Mouse (Mus musculus) NIH3T3 (cell line): ENCODE data around the gene Pheta2.

ENCODE experiments used
- DNase-seq: peaks from one replicate; pipeline ENCODE4 v3.0.0-alpha.2; 2012; ENCODE audit warnings: low read depth

Gene Pheta2

DNA sequence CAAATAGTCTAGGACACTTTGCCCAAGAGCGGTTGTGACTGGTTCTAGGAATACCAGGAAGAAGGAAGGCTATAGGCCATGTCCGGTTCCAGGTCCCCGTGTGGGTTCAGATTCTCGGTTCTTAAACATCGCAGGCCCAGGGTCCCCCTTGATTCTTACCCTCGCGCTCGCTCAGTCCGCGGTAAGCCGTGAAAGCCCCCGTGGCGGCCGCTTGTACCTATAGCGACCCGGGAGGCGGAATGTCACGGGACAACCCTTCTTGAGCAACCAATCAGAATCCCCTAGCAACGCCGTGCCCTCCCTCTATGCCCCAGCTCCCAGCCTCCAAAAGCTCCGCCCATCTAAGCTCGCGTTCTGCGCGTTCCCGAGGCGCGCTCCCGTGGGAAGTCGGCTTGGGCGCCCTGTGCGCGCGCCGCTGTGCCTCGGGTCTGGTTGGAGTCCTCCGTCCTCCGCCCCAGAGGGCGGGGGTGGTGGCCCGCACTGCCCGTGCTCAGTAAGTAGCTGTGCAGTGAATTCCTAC lies at the start of gene Pheta2, which contains the start of the genes Naga and Smdt1:
Pheta2 (plus strand) TSS at position 350 of the 520 bp plus-strand sequence.
Naga (minus strand) TSS at position 333 of the 520 bp plus-strand sequence.
Smdt1 (plus strand) TSS at position 367 of the 520 bp plus-strand sequence.
- DNase-seq: peak; percentile 99

DNA sequence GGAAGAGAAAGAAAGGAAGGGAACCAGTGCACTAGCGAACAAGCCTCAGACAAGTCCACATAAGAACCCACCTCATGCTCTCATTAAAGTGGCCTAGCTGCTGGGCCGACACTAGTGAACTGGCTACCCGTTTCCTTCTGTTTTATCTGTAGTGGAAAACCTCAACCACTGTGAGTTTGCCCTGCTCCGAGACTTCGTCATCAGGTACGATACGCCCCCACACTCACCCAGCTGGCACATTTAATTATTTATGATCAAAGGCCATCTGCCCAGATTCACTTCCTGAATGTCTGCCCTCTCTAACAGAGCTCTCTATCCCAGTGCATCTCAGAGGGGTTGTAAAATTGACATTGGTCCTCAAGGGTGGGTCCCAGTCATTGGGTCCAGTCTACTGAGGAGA lies 48.5 kb upstream of the Pheta2 start:
- no peak for DNase-seq

DNA sequence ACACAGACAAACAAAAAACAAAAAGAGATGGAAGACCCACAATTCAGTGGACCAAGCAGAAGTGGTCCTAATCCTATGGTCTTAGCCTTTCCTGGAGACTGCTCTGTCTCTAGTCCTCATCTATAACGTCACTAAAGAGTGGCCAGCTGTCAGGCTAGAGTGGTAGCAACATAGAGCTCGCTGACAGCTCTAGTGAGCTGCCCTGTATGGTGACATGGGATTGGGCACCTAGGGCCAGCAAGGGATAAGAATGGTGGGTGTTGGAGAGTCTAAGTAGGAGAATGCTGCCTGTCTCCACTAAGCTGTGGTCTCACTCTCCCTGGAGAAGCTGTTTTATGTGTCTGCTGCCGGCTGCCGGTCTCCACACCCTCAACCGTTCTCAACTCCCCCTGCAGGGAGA lies 45.9 kb upstream of the Pheta2 start:
- no peak for DNase-seq

GRCm38 (mm10) chr15:82293271-82293711 lies 45.5 kb upstream of the Pheta2 start:
- no peak for DNase-seq

DNA sequence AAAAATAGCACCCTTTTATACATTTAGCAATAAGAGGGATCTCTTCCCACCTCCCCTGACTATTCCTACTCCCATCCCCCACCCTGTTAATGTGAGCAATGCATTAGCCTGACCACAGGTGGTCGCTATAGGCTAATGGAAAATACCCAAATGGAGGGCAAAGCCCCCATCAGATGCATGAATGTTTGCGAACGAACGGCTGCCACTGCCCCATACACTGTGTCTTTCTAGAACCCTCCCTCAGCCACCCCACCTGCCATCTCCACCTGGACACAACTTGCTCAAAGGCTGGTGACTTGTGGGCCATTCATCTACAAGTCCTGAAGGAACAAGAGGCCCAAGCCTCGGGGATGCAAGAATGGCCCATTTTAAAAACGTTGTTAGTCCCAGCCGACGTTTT lies 44.7 kb upstream of the Pheta2 start:
- peak; percentile 29 for DNase-seq

GRCm38 (mm10) chr15:82298764-82299561 lies 39.8 kb upstream of the Pheta2 start, which contains the start of gene Wbp2nl:
Wbp2nl (plus strand) TSS chr15:82298954.
- no peak for DNase-seq

DNA sequence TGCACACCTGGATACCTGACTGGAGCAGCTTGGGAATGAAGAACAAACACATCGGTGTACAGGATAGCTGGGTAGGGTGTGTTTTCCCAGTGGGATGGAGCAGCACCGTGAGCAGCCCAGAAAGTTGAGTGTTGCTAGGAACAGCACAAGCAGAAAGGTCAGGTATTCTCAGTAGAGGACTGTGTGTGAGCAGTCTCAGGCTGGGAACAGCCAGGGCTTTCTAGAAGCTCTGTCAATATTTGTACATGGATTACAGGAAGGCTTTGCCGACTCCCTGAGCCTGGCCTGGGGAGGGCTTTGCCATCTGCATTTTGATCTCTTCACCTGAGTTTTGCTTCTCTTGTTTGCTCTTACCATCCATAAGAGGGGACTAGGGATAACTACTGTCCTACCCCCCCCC lies 31.6 kb upstream of the Pheta2 start:
- DNase-seq: no peak

DNA sequence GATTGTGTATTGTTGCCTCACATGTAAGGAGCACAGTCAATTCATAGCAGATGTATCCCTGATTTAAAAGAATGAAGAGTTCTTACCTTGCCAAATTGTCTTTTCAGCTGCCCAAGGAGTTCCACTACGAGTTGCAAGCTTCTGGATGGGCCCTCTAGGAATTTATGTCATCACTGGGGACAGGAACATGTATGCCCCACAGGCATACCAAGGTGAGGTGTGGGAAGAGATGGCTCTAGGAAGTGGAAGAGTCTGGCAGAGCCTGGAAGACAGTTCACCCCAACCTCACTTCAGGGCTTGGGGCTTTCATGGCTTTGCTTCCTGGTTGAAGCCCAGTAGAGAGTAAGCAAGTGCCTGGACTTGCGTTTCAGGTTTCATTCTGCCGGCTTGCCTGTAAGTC lies 30.3 kb upstream of the Pheta2 start:
- DNase-seq: no peak

DNA sequence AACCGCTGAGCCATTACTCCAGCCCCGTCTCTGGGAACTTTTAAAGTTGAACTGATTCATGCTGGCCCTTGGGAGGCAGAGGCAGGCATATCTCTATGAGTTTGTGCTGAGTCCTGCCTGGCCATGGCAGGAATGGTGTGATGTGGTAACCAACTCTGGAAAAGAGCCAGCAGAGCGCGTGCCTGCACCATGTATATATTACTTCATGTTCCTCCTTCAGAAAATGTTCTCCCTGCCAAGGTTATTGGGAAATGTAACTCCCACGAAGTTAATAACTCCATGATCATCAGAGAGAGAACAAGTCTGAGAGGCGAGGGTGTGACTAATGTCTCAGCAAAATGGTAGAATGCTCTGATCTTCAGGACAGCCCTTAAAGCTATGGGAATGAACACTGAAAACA lies 20.9 kb upstream of the Pheta2 start:
- peak; percentile 74 for DNase-seq

DNA sequence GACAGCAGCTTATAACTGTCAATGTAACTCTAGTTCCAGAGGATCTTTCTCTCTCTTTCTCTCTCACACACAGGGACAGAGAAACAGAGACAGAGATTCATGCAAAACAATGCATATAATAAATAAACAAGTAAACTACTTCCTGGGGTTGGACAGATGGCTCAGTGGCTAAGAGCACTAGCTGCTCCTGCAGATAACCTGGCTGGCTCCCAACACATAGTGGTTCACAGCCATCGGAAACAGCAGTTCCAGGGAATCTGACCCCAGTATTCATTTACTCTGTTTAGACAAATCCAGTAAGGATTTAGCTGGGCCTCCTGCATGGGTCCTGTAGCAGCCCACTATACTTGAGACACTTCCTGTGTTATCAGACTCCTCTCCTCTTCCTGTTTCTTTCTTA lies 19.1 kb upstream of the Pheta2 start:
- no peak for DNase-seq

DNA sequence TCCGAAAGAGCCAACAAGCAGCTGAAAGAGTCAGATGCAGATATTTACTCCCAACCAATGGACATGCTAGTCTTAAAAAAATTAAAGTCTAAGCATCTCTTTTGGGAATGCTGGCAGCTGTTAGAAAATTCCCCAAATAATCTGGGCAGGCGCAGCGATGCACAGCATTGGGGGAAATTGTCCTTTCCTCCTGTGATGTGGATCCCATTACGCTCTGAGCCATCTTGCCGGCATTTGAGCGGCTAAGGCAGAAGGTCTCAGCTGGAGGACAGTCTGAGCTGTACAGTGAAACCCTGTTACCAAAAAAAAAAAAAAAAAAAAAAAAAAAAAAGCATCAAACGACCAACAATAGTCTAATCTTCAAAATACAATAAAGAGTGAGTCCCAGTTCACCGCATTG lies 16.5 kb upstream of the Pheta2 start:
- no peak for DNase-seq

- DNase-seq: no peak
Observed at GRCm38 (mm10) chr15:82325382-82325781, 13.4 kb upstream of the Pheta2 start.

GRCm38 (mm10) chr15:82335194-82335593 lies 3.5 kb upstream of the Pheta2 start:
- no peak for DNase-seq

DNA sequence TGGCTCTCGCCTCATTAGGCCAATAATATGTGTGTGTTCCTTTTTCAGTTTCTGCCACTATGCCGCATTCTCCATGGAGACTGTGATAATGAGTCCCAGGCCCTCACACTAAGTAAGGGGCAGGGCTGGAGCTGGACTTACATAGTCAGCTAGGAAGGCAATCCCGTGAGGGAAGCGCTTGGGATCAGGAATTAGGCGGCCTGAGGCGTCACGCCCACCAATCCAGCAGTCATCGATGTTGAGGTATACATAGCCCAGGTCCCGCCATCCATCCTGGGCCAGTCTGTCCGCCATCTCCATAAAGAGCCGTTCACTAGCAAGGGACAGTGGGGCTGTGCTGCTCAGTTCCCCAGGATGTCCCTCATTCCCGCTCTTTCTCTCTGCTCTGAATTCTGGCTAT lies 2.1 kb upstream of the Pheta2 start:
- DNase-seq: no peak

DNA sequence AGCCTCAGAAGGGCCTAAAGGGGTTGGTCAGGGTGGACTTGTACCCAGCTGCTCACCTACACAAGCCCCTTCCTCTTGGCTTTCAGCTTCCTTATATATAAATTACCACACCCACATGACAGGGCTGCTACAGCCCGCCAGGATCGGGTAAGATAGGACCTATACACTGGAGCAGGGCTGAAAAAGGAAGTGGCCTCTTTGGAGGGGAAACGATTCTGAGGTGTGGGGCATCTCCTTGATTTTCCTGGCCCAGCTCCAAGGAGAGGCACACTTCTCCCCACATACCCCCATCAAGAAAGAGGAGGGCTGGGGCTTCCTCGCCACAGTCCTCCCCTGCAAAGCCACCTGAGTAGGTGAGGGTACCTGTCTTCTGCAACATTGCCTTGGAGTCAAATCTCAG lies 867 bp upstream of the Pheta2 start:
- DNase-seq: peak; percentile 38

DNA sequence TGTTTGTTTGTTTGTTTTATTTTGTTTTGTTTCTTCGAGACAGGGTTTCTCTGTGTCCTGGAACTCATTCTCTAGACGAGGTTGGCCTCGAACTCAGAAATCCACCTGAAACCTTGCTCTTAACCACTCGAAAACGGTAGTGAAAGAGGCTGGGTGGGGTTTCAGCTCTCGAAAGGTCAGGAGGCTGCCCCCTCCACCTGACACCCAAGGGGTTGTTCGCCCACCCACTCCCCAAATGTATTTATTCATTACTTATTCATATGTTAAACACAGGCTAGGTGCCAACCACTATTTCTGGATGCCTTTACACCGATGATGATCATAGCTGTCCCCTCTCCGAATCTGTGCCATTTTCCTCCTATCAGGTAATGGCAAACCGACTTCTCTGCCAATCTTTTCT lies 408 bp downstream of the Pheta2 start:
- DNase-seq: no peak

GRCm38 (mm10) chr15:82339634-82340254 lies 1.0 kb downstream of the Pheta2 start:
- no peak for DNase-seq

GRCm38 (mm10) chr15:82340414-82341035 lies 1.8 kb downstream of the Pheta2 start:
- DNase-seq: no peak

- no peak for DNase-seq
Observed at GRCm38 (mm10) chr15:82341036-82341501, 2.3 kb downstream of the Pheta2 start.

DNA sequence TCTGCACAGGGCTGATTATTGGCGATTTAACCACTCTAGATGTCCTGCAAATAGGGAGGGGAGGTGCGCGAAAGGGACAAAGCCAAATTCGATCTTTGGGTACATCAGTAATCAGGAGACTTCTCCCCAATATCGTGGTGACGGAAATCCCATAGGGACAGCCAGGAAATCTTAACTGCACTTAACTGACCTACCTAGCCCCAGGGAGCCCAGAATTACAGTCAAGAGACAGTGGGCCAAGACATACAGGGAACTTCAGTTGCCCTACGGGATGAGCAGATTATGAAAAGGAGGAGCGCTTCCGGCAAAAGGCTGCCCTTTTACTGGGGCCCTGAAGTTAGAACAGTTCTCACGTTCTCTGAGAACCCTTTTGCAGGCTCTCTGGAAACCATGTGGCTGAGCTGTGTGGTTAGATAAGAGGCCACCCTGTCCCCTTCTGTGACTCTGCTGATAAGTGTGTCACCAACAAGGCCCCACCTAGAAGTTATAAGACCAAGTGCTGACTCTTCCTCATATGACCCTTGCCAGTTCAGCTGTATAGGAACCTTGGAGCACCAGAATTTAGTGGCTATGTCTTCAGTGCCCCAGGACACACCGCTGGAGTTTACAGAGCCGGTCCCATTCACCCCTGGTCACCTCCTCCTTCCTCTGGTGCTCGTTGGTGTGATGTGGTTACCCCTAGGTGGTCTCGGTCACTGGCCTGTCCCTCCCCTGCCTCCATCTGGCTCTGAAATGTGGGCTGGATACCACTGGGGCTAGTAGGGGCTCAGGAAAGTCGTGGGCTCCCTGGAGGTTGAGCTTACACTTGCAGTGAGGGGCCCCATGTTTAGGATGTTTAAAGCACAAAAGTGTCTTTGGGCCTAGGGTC lies 3.2 kb downstream of the Pheta2 start:
- no peak for DNase-seq

GRCm38 (mm10) chr15:82342543-82342935 lies 3.8 kb downstream of the Pheta2 start:
- no peak for DNase-seq
